Mouse (Mus musculus) heart, postnatal 14 days (tissue): ENCODE data around the gene Wbp1. TPM values are rescaled to one million over a fixed set of nuclear protein-coding genes. Genes with fewer than 3 reads are reported as not detected.
A peak's percentile ranks its signal among the peaks of the same experiment; 100 is the strongest.
"Not testable (repeated sequence)": the region's sequence is repeated elsewhere in the genome, so short reads cannot be mapped to it uniquely, and the experiment has no call there.

Experiments
- DNase-seq, 2 experiments: peaks; one replicate each; pipeline ENCODE4 v3.0.0; 2021 to 2022
- intact Hi-C: fragments of 180-260 bp; cut with DNase I; formaldehyde crosslinking; loops from one replicate; pipeline ENCODE4 v1.15.1; 2025
- long read RNA-seq, 2 experiments: library from polyadenylated mRNA; stranded (forward); transcript quantifications; one replicate each; pipeline ENCODE4 v2.0.0; 2021
- total RNA-seq, 2 experiments: library from RNA; stranded (reverse); gene quantifications; 2 replicates each; pipeline ENCODE4 v1.2.3; 2021

Wbp1 gene
- total RNA-seq: 10 to 100 TPM; 72.4 to 80.1 TPM
- long read RNA-seq, experiment 1, transcript Wbp1-201 (5 exons, 1,419 nt): major isoform, 36 of 74 reads
- long read RNA-seq, experiment 1, transcript Wbp1-202 (4 exons, 1,314 nt): minor isoform, 5 of 74 reads
- long read RNA-seq, experiment 1, transcript Wbp1-207 (5 exons, 981 nt): minor isoform, 11 of 74 reads
- long read RNA-seq, experiment 1, partial matches to known transcripts: 4 of 74 reads
- long read RNA-seq, experiment 1, other reads (novel, unspliced or antisense): 16 of 74 reads
- long read RNA-seq, experiment 2, transcript Wbp1-207 (5 exons, 981 nt): minor isoform, 7 of 84 reads
- long read RNA-seq, experiment 2, transcript Wbp1-201 (5 exons, 1,419 nt): major isoform, 33 of 84 reads
- long read RNA-seq, experiment 2, partial matches to known transcripts: 10 of 84 reads
- long read RNA-seq, experiment 2, other reads (novel, unspliced or antisense): 28 of 84 reads

DNA sequence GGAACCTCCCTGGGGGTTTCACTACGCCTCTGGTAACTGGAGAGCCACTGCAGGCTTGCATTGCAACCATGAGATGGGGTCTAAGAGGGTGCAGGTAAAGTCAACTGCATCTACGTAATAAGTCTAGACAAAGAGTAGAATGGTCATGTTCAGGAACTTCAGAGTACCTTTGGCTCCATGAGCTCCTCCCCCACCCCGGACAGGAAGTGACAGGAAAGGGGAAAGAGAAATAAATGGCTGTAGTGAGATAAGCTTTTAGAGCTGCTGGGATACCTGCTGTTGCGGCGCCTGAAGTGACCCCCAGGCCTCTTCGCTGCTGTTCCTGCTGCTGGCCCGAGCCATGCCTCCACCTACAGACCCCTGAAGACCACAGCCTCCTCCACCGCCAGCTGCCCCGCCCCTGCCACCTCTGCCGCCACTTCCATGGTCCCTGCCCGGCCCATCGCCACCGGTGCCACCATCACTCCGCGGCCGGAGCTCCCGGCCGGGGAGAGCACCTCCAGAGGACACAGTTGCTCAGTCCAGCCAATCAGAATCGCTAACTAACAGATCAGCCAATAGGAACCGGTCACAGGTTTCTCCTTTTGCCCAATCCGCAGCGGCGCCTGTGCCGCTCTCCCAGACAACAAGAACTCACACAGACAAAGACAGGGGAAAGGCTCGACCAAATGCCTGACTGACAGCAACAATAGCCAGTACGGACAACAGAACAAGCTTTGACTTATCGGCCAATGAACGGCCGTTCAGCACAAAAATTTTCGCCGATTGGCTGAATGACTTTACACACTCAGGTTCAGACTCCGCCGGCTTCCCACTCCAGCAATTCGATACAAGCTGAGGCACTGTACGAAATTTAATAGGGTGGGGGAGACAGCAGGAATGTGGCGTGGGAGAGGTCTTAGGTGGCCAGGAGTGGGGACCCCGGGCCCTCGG lies at the start of gene Wbp1:
Gene Wbp1, minus strand, starts transcription at position 630 of the 933 bp plus-strand sequence.
- intact Hi-C loops: no loop called here
- peak; percentile 91 to 92 for DNase-seq

DNA sequence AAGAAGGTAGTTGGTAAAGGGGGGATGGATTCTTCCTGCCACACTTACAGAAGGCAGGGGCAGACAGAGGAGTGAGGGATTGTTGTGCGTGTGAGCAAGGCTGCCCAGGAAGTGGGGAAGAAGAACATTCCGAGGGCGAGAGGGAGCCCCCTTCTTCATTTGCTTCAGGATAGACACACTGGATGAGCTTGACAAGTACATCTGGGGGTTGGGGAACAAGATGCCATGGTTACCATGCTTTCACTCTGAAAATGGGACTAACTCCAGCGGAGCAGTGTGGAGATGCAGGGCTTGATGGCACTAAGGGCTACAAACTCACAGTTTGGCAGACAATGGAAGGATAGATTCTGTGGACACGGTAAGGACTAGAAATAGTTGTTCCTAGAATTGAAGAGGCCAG lies 49.7 kb upstream of the Wbp1 start:
- no peak for DNase-seq
- intact Hi-C loops: no loop called here

DNA sequence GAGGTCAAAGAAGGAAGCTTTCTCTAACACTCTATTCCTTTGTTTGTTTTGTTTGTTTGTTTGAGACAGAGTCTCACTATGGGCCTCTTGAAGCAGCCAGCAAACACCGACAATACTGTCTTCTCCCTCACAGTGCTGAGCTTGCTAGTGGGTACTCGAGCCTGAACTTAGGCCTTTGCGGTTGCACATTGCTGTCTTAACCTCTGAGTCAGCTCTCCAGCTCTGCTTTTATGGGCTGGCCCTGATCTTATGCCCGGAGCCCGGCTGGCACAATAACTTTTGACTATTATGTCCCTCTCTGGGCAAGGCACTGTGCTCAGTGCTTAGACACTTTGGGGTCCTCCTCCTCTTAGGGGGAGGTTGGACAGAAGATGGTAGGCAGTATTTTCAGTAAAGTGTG lies 48.5 kb upstream of the Wbp1 start:
- no peak for DNase-seq
- intact Hi-C loops: no loop called here

DNA sequence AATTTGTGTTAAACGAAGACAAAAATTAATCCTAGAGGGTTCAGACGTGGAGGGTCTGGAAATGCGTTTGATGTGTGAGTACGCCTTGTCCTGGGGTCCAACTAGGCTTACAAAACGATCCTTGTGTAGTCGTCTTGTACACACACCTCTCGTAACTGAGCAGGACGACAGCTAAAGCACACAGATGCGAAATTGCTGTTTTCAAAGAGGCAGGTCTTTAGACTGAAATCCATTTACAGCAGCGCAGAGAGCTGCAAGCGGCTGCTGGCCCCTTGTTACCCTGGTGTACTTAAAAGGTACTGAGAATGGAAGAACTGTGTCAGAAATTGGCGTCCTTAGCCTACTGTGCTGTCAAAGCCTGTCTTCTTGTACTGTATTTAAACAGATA lies 44.9 kb upstream of the Wbp1 start:
- intact Hi-C loops: no loop called here
- no peak for DNase-seq

- intact Hi-C loops: no loop called here
- DNase-seq: peak; percentile 96
Observed at GRCm38 (mm10) chr6:83165607-83166242, 44.4 kb upstream of the Wbp1 start, which contains the start of gene Dctn1. Dctn1 (plus strand) TSS chr6:83165920.

DNA sequence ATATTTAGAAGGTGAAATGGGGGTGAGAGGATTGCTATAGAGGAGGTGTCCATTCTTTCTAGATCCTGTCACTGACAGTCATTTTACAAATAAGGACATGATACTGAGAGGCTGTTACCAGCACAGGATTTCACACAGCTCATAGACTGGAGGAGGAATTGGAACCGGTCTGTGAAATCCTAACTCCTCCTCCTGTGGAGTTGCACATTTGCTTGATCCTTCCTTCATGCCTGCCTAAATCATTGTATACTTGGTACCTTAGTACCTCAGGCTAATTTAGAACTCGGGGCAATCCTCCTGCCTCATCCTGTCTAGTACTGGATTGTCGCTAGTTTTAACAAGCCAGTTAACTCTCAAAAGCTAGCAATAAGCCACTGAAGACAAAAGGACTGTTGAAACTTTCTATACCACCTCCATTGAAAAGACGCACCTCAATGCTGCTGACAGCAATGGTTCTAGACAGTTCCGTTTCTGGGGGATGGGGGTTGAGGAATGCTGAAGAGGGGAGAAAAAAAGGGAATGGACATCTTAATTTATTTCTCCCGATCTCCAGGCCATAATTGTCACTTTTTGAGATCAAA lies 43.8 kb upstream of the Wbp1 start:
- intact Hi-C loops: no loop called here
- no peak for DNase-seq

DNA sequence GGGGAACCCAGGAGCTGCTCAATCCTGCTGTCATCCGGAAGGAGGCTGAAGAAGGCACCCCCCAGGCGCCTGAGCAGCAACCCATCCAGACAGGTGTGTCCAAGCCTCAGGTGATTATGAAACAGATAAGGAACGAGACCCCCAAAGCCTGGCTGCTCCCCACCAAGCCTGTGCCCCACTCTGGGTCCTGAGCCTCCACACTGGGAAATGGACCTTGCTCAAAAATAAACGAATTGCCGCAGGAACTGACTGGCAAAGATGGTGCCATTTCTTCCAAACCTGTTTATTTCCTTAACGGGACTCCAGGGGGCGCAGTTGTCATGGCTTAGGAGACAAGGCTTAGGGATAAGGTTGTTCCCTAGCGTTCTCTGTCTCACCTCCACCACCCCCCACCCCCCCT lies 41.3 kb upstream of the Wbp1 start:
- intact Hi-C loops: no loop called here
- peak; percentile 61 to 65 for DNase-seq

DNA sequence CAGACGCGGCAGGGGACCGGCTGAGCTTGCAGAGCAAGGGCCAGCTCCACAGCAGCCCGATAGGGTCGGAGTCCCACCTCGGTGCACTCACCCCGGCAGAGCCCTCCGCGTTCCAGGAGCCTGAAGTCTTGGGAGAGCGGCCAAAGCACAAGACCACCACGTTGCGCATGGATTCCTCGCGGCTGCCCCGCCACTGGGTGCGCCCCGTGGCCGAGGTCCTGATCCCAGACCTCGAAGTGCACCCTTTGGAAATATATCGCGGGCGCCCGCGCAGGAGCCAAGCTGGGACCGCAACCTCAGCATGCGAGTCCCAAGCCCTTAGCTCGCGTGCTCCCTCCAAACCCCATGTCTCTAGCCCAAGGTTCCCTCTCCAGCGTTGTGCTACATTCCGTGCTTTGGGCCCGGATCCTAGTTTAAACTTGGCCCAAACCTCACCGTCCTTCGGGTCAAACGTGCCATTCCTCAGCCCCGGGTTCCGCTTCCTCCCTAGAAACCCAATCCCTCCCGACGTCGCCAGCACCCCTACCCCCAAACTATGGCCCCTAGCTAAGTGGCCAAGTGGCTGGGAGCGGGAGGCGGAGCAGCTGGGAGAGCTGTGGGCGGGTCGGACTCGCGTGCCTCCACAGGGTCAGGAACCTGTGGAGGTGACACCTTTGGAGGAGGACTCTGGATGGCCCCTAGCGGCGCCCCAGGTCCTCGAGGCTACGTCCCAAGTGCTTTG lies 40.7 kb upstream of the Wbp1 start:
- peak; percentile 38 to 49 for DNase-seq
- intact Hi-C loops: loop anchor here (2.0 kb wide), 2 partner anchors 45 to 165 kb away; no protein-coding TSS in a partner anchor

- no peak for DNase-seq
- intact Hi-C loops: loop anchor here (2.0 kb wide), 2 partner anchors 45 to 165 kb away; no protein-coding TSS in a partner anchor
Observed at GRCm38 (mm10) chr6:83161442-83161841, 40.1 kb upstream of the Wbp1 start.

DNA sequence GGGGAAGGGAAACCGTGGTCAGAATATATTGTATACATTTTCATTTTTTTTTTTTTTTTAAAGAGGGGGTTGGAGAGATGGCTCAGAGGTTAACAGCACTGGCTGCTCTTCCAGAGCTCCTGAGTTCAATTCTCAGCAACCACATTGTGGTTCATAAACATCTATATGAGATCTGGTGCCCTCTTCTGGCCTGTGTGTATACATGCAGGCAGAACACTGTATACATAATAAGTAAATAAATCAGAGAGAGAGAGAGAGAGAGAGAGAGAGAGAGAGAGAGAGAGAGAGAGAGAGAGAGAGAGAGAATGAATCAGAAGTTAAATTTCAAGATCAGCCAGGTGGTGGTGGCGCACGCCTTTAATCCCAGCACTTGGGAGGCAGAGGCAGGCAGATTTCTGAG lies 38.1 kb upstream of the Wbp1 start:
- peak in 1 of 2 experiments; percentile 60 for DNase-seq

DNA sequence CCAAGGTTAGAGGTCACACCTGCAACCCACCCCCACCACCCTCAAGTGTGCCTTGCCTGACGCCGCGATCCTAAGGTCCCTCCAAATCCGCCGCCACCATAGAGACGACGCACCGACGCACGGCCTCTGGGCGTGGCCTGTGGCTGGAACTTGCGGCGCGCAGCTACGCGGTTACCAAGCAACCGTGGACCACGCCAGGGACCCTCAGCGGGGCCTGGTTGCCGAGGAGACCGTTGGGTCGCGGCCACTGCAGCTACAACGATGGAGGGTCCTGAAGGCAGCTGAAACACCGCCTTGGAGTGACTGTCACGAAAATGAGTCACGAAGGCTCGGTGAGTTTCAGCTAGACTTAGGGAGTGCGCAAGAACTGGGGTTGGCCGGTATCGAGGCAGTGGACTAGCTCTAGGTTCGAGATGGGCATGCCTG lies 34.9 kb upstream of the Wbp1 start, which contains the start of the genes Wdr54 and 1700003E16Rik:
Gene Wdr54, minus strand, starts transcription at position 139 of the 426 bp plus-strand sequence.
Gene 1700003E16Rik, plus strand, starts transcription at position 146 of the 426 bp plus-strand sequence.
- intact Hi-C loops: loop anchor here (2.0 kb wide), 1 partner anchor 19 kb away; no protein-coding TSS in a partner anchor
- peak; percentile 56 to 72 for DNase-seq

More for the DNA sequence above, 38.1 kb upstream of the Wbp1 start:
- intact Hi-C loops: not testable (repeated sequence)

DNA sequence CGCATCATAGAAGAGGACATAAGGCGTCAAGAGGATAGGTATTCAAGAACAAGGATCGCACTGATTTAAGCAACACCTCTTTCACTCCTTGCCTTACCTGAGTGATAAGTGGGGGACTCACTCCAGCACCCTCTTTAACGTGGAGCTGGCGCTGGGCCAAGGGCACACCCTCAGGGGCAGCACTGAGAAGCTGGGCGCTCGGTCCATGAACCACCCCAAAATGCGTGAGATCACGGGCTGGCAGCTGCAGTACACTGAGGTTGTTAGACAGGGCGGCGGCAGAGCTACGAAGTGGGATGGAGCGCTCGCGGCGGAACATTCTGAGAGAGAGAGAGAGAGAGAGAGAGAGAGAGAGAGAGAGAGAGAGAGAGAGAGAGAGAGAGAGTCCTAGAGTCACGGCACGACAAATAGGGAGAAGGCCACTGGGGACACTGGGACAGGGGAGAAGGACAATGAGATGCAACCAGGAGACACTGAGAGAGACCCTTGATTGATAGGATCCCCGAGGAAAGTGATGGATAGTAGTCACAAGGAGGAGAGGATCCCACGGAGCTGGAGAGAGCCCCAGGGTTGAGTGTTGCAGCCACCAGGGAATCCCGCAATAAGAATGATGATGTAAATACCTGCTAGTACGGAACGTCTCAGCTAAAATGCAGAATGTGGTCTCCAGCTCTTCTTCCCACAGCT lies 34.3 kb upstream of the Wbp1 start:
- intact Hi-C loops: loop anchor here (2.0 kb wide), 1 partner anchor 19 kb away; no protein-coding TSS in a partner anchor
- peak in 1 of 2 experiments; percentile 38 for DNase-seq

DNA sequence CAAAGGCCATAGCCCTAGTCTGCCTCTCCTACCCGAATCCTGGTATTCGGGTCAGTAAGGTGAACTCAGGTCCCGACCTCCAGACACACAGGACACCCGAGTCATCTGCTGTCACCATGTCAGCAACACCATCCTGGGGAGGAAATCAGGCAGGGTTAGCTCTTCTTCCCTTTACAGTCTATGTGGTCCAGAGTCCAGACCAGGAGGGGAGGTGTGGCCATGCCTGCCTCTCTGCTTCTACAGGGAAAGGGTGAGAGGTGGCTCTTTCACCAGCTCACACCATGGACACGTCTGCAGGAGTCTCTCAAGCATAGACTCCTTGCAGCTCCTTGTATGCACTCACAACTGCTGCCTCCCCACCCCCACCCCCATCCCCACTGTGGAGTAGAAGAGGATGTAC lies 32.1 kb upstream of the Wbp1 start:
- DNase-seq: no peak
- intact Hi-C loops: no loop called here

- intact Hi-C loops: no loop called here
Observed at GRCm38 (mm10) chr6:83153038-83153437, 31.7 kb upstream of the Wbp1 start.

DNA sequence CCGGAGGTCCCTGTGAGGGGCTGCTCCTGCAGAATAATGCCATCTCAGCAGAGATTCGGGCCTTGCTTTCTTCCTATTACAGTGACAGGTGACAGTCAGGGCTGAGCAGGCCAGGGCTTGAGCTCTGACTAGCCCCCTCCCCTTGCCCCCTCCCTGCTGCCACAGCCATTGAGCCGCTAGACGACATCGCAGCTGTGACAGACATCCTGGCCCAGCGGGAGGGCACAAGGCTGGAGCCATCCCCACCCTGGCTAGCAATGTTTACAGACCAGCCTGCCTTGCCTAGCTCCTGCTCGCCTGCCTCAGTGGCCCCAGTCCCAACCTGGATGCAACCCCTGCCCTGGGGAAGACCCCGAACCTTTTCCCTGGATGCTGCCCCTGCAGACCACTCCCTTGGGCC lies 30.4 kb upstream of the Wbp1 start:
- intact Hi-C loops: no loop called here
- DNase-seq: no peak

More at GRCm38 (mm10) chr6:83153038-83153437, 31.7 kb upstream of the Wbp1 start:
- DNase-seq: no peak

- DNase-seq: no peak
- intact Hi-C loops: no loop called here
Observed at GRCm38 (mm10) chr6:83147280-83147679, 25.9 kb upstream of the Wbp1 start.

DNA sequence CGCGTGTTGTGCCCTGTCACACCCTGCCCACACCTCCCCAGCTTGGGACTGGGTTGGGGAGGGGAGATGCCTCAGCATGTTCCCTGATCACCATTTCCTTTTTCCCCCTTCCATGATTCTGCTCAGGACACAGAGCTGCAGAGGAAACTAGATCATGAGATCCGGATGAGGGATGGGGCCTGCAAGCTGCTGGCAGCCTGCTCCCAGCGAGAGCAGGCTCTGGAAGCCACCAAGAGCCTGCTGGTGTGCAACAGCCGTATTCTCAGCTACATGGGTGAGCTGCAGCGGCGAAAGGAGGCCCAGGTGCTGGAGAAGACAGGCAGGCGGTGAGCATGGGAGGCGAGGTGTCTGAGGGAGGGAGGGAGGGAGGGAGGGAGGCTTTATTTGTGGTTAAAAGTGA lies 24.4 kb upstream of the Wbp1 start:
- intact Hi-C loops: no loop called here
- DNase-seq: no peak

GRCm38 (mm10) chr6:83145209-83145608 lies 23.9 kb upstream of the Wbp1 start:
- no peak for DNase-seq
- intact Hi-C loops: no loop called here

GRCm38 (mm10) chr6:83142886-83143285 lies 21.5 kb upstream of the Wbp1 start:
- DNase-seq: no peak
- intact Hi-C loops: no loop called here
